Mouse (Mus musculus) regulatory T cell (primary cell): ENCODE data around the gene Btn2a2.

Experiments used
- in situ Hi-C: fragments of 300-600 bp; cut with MboI, MseI; formaldehyde crosslinking; loops from one replicate; pipeline ENCODE4 v1.15.1; 2025; ENCODE audit warnings: high pct_unique_total_duplicates

The Btn2a2 gene

GRCm38 (mm10) chr13:23488400-23489322, at the start of gene Btn2a2:
Btn2a2 (minus strand) TSS chr13:23488857.
- in situ Hi-C loops: no loop called here

- in situ Hi-C loops: loop anchor here (10.0 kb wide), 2 partner anchors 47 to 1503 kb away; partner anchors contain the start of genes Hist1h2ah, Hist1h2bk and Hist1h4d
These were observed 49.6 kb upstream of the Btn2a2 start for GRCm38 (mm10) chr13:23538249-23538648.

DNA sequence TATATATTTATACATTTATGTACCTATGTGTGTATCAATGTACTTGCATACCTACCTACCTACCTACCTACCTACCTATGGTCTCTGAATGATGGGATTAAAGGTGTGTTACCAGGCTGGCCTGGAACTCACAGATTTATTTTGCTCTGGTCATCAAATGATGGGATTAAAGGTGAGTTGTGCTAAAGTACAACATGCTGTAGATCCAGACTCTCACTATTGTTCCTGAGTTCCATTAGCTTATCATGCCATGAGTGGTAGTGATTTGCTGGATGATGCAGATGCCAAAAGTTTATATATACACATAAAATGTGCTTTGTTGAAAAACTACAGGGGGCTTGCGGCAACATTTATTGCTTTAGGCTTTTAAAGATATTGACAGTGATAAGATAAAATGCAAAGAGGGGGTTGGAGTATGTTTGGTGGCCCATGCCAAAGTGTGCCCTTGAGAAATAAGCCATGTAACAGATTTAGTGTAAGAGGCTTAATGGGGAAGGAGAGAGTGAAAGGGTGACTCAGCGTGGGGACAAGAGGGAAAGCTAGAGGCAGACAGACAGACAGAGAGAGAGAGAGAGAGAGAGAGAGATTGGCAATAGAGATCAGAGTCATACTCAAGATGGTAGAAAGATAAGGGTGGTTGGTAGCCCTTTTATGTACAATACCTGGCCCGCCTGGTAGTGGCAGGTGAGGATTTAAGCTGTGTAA, 48.5 kb upstream of the Btn2a2 start:
- in situ Hi-C loops: loop anchor here (10.0 kb wide), 2 partner anchors 48 to 1502 kb away; partner anchors contain the start of genes Hist1h2ah, Hist1h2bk and Hist1h4d

DNA sequence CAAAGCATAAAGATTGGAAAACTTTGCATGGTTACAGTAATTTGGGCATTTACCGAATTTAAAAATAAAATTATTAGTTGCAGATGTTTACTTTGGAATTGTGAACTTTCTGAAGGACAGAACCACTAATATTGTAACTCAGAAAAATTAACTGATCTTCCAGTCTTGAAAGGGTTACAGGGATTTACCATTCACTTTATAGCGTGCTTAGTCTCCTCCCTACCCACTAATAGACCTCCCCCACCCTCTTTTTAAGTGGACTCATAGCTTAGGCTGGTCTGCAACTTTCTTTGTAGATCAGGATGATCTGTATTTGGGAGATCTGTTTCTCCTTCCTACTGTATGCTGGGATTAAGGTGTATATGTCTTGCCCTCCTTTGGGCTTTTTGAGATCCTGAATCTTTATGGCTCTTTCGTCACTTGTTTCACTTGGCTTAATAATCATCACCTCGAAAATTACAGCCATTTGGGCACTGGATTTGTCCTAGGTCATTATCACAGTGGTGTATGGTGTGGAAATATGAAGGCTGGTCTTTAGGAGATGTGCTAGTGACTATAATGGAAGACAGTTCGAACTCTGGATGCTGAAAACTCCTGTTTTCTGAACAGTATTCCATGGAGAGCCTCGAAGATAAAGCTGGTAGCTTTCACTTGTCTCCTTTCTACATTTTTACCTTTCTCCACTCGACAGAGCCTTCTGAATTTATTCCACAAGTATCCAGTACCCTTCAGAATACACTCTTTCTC, 47.6 kb upstream of the Btn2a2 start:
- in situ Hi-C loops: loop anchor here (10.0 kb wide), 2 partner anchors 49 to 1501 kb away; partner anchors contain the start of genes Hist1h2ah, Hist1h2bk and Hist1h4d

DNA sequence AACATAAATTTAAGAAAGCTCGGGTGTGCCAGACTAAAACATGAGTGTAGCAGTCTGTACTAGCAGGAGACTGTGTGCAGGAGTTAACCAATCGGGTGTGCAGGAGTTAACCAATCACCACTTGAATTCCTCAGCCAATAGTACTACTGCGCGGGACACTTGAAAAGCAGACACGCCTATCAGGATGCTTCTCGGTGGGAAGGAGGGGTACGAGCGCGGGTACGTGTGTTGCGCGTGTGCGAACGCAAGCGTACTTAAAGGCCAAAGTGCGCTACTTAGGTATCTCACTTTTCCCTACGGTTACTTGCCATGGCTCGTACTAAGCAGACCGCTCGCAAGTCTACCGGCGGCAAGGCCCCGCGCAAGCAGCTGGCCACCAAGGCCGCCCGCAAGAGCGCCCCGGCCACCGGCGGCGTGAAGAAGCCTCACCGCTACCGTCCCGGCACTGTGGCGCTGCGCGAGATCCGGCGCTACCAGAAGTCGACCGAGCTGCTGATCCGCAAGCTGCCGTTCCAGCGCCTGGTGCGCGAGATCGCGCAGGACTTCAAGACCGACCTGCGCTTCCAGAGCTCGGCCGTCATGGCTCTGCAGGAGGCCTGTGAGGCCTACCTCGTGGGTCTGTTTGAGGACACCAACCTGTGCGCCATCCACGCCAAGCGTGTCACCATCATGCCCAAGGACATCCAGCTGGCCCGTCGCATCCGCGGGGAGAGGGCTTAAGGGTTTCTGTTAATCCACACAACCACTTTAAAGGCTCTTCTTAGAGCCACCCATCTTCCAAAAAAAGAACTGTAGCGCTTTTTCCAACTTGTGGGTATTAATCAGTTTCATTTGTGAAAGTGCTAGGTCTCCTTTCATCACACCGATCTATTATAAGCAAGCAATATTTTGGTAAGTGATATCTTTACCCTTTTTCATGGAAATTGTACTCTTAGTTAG, 46.7 kb upstream of the Btn2a2 start, which contains the start of gene Hist1h3g:
TSS of gene Hist1h3g (plus strand) at position 286 of the 939 bp plus-strand sequence.
- in situ Hi-C loops: loop anchor here (10.0 kb wide), 2 partner anchors 49 to 1501 kb away; partner anchors contain the start of genes Hist1h2ah, Hist1h2bk and Hist1h4d

DNA sequence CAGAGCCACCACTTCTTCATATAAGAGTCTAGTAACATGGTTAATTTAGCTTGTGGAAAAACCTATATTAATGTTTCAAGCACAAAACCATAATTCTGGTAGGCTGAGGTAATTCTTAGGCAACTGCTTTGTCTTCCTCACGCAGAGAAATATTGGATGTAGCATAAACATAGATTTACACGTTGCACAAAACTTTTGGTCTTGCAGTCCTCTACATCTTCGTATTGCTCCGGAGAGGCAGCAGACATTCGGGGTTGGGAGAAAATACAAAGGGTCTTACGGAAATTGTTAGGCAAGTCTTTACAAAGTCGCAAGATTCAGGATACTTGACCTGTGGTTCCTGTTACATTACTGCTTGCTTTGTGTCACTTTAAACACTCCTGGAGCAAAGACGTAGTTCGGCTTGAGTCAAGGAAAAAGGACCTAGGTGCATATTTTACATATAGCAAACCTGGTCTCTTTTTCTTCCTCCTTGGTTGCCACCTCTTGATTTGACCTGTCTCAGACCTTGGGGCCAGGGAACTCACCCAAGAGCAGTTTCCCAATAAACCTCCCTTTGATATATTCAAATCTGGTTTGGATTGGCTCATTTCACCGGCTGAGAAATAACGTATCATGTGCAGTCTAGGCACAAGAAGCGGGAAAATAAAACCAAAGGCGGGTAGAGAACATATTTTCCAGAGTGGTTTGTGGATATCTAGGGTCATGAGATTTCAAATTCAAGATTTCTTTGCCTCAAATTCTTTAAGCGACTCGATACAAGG, 45.9 kb upstream of the Btn2a2 start:
- in situ Hi-C loops: loop anchor here (5.0 to 10.0 kb wide), 3 partner anchors 50 to 1822 kb away; partner anchors contain the start of genes Hist1h2ah, Hist1h2bk and Hist1h4d

GRCm38 (mm10) chr13:23533560-23534367, 45.1 kb upstream of the Btn2a2 start, which contains the start of gene Hist1h2af:
Hist1h2af (plus strand) TSS chr13:23533906.
- in situ Hi-C loops: loop anchor here (5.0 to 10.0 kb wide), 3 partner anchors 51 to 1821 kb away; partner anchors contain the start of genes Hist1h2ah, Hist1h2bk and Hist1h4d

DNA sequence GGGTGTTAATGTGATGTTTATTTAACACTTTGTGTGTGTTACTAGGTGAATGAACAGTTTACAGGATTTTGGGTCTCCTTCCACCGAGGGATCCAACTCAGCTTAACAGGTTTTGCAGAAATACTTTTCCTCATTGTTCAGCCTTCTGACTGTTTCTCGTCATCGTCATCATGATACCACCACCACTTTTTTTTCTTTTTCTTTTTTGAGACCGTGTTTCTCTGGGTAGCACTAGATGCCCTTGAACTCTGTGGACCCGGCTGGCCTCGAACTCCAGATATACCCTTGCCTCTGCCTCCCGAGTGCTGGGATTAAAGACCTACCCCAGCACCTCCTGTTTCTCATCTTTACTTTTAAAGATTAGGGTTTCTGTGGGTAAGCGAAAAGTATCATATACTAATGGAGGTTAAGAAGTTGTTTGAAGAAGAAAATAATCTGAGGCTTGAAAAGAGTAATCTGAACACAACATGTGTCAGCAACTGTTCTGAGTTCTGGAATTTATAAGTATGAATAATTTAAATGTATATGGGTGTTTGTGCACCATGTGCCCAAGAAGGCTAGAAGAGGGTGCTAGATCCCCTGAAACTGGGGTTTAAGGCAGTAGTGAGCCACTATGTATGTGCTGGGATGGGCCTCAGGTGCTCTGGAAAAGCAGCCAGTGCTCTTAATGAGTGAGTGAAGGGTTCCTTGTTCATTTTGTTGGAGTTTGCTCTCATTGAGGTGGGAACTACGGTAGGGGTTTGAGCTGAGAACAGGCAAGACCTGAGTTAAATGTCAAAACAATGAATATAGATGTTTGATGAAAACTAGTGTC, 43.8 kb upstream of the Btn2a2 start:
- in situ Hi-C loops: loop anchor here (5.0 to 10.0 kb wide), 3 partner anchors 52 to 1820 kb away; partner anchors contain the start of genes Hist1h2ah, Hist1h2bk and Hist1h4d

DNA sequence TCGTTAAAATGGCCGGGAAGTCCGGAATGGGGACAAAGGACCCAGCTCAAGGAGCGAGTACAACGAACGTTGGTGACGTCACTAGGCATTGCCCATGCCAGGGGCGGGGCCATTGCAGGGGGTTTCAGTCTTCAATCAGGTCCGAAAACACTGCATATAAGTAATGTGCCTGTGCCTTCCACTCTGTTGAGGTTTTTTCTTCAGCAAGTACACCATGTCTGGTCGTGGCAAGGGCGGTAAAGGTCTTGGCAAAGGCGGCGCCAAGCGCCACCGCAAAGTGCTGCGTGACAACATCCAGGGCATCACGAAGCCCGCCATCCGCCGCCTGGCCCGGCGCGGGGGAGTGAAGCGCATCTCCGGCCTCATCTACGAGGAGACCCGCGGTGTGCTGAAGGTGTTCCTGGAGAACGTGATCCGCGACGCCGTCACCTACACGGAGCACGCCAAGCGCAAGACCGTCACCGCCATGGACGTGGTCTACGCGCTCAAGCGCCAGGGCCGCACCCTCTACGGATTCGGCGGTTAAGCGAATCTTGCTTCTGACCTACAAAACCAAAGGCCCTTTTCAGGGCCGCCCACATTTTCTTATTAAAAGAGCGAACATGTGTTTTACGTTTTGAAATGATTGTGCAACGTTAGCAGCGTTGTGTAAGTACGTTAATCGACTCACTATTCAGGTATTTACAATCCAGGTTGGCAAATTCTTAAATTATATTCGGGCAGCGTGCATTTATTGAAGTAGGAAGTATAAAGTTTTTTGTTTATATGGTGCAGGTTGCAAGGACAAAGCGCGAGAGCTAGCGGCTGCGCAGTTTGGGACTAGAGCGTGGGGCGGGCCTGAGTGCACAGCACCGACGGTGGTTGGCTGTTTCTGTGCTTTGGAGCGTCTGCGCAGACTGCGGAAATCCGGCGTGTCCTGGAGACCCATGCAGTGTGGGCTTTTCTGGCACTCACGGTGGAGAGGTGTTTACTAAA, 42.5 kb upstream of the Btn2a2 start, which contains the start of gene Hist1h4h:
TSS of gene Hist1h4h (plus strand) at position 150 of the 975 bp plus-strand sequence.
- in situ Hi-C loops: loop anchor here (5.0 to 10.0 kb wide), 3 partner anchors 54 to 1819 kb away; partner anchors contain the start of genes Hist1h2ah, Hist1h2bk and Hist1h4d

GRCm38 (mm10) chr13:23530181-23530900, 41.7 kb upstream of the Btn2a2 start:
- in situ Hi-C loops: loop anchor here (5.0 to 10.0 kb wide), 3 partner anchors 54 to 1818 kb away; partner anchors contain the start of genes Hist1h2ah, Hist1h2bk and Hist1h4d

DNA sequence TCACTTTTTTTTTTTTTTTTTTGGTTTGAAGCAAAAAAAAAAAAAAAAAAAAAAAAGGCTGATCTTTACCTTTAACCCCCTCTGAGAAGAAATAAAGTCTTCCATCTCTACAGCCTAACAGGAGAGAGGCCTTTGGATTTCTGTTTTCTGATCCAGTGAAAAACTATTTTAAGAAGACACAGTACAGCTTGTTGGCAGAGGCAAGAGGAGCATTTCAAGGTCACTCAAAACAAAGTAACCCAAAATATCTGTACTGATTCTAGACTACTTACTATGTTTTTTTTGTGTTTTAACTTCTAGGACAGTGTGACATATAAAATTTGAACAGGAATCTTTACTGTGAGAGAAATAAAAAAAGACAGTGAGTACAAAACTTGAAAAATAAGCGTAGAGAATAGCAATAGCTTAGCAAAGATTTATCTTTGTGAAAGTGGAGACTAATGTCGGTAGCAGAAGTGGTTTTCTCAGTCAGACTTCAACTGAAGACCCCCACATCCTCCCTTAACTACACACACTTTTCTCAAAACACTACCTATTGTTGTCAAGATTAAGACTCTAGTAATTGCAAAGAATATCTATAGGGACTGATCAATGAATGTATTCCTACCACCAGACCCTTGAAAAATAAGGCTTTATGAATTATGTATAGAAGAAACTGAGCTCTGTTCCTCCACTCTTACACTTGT, 41.0 kb upstream of the Btn2a2 start:
- in situ Hi-C loops: loop anchor here (5.0 to 10.0 kb wide), 3 partner anchors 55 to 1817 kb away; partner anchors contain the start of genes Hist1h2ah, Hist1h2bk and Hist1h4d

- in situ Hi-C loops: no loop called here
These were observed 40.3 kb upstream of the Btn2a2 start for GRCm38 (mm10) chr13:23529005-23529404.

- in situ Hi-C loops: no loop called here
These were observed 37.7 kb upstream of the Btn2a2 start for GRCm38 (mm10) chr13:23526312-23526711.

GRCm38 (mm10) chr13:23525901-23526300, 37.2 kb upstream of the Btn2a2 start:
- in situ Hi-C loops: no loop called here
